Mouse (Mus musculus): ENCODE results near the gene Zc4h2. TPM values are rescaled to one million over a fixed set of nuclear protein-coding genes. Genes with fewer than 3 reads are reported as not detected.
A peak's percentile ranks its signal among the peaks of the same experiment; 100 is the strongest.

Gene Zc4h2
- total RNA-seq (2014; fragmentation: Nextera tagmentation) (4.4 and 6.9 TPM in 2 replicates), total RNA-seq (2017) (5.9 and 8.5 TPM in 2 replicates)

GRCm38 (mm10) chrX:95657804-95658599, at the start of gene Zc4h2:
Zc4h2 (minus strand) TSS chrX:95658509.
- ATAC-seq (replicated peaks; ENCODE audit: poor library complexity, severe bottlenecking), result peak; percentile 100

GRCm38 (mm10) chrX:95687119-95687518, 28.8 kb upstream of the Zc4h2 start:
- ATAC-seq (replicated peaks; ENCODE audit: poor library complexity, severe bottlenecking), result no peak; the same call in 1 of the 2 replicates

- ATAC-seq (replicated peaks; ENCODE audit: poor library complexity, severe bottlenecking), result no peak
Observed at GRCm38 (mm10) chrX:95682206-95682605, 23.9 kb upstream of the Zc4h2 start.

GRCm38 (mm10) chrX:95658600-95659084, 333 bp upstream of the Zc4h2 start:
- peak; percentile 51 for ATAC-seq (replicated peaks; ENCODE audit: poor library complexity, severe bottlenecking)

GRCm38 (mm10) chrX:95600609-95601008, 57.7 kb downstream of the Zc4h2 start:
- ATAC-seq (replicated peaks; ENCODE audit: poor library complexity, severe bottlenecking), result no peak

Other genes with a start within 250 kb of the Zc4h2 start
- gene Amer1, start 213.6 kb downstream of the Zc4h2 start, total RNA-seq (2014; fragmentation: Nextera tagmentation), result 7.8 and 10.2 TPM in 2 replicates
- 7.8 and 8.1 TPM in 2 replicates for gene Amer1, start 213.6 kb downstream of the Zc4h2 start, total RNA-seq (2017)
- gene Asb12, start 100.5 kb downstream of the Zc4h2 start, total RNA-seq (2014; fragmentation: Nextera tagmentation), result not detected in 2 replicates
- gene Asb12, start 100.5 kb downstream of the Zc4h2 start, total RNA-seq (2017), result not detected in 2 replicates
- not detected in 2 replicates for gene Pfn5, start 100.4 kb downstream of the Zc4h2 start, total RNA-seq (2014; fragmentation: Nextera tagmentation)
- gene Pfn5, start 100.4 kb downstream of the Zc4h2 start, total RNA-seq (2017), result not detected in 2 replicates
- 0.58 and 3.4 TPM in 2 replicates for gene Zc3h12b, start 53.2 kb upstream of the Zc4h2 start, total RNA-seq (2014; fragmentation: Nextera tagmentation)
- 0.13 and 0.36 TPM in 2 replicates for gene Zc3h12b, start 53.2 kb upstream of the Zc4h2 start, total RNA-seq (2017)